Mouse (Mus musculus) hindbrain, postnatal 0 days (tissue): ENCODE measurements around the gene Uvrag. TPM values are rescaled to one million over a fixed set of nuclear protein-coding genes. Genes with fewer than 3 reads are reported as not detected.

Experiments
- ATAC-seq: fragments of 200-750 bp; cut with Nextera tagmentation; 2 replicates; pipeline ENCODE4 v1.8.0; 2017; ENCODE audit warnings: mild to moderate bottlenecking, moderate TSS enrichment, moderate library complexity
- DNase-seq: peaks from one replicate; pipeline ENCODE4 v3.0.0-alpha.2; 2015; ENCODE audit warnings: low spot score
- H3K27ac ChIP-seq: fragments of 300-500 bp; sonication (generic); 2 replicates; pipeline ENCODE4 v1.5.1; 2014; ENCODE audit warnings: mild to moderate bottlenecking
- H3K27me3 ChIP-seq: fragments of 300-500 bp; sonication (generic); 2 replicates; pipeline ENCODE4 v1.6.1; 2014; ENCODE audit warnings: low read length, mixed read lengths; ENCODE audit not compliant: insufficient read depth
- H3K36me3 ChIP-seq: fragments of 300-500 bp; sonication (generic); 2 replicates; pipeline ENCODE4 v1.6.1; 2014; ENCODE audit warnings: low read length, mixed read lengths; ENCODE audit not compliant: insufficient read depth
- H3K4me1 ChIP-seq: fragments of 300-500 bp; sonication (generic); 2 replicates; pipeline ENCODE4 v1.6.1; 2014; ENCODE audit warnings: antibody characterized with exemption, low read length, mixed read lengths; ENCODE audit not compliant: insufficient read depth
- H3K4me2 ChIP-seq: fragments of 300-500 bp; sonication (generic); 2 replicates; pipeline ENCODE4 v1.6.1; 2014; ENCODE audit warnings: low read depth, mild to moderate bottlenecking, low read length, moderate library complexity, mixed read lengths
- H3K4me3 ChIP-seq: fragments of 300-500 bp; sonication (generic); 2 replicates; pipeline ENCODE4 v1.5.1; 2014; ENCODE audit warnings: low read length
- H3K9ac ChIP-seq: fragments of 300-500 bp; sonication (generic); replicated peaks from 2 replicates; pipeline ENCODE4 v1.6.1; 2014; ENCODE audit warnings: mild to moderate bottlenecking, low read length, moderate library complexity, mixed read lengths
- H3K9me3 ChIP-seq: fragments of 300-500 bp; sonication (generic); 2 replicates; pipeline ENCODE4 v1.6.1; 2016; ENCODE audit warnings: low read length, mixed read lengths
- CTCF ChIP-seq: IDR thresholded peaks from 2 replicates; pipeline ENCODE4 v1.5.1; 2016; ENCODE audit warnings: antibody characterized with exemption, control low read depth, low read depth
- WGBS: fragments of 180-500 bp; shearing (Covaris S2); extraction: QIAGEN DNeasy Blood & Tissue Kit; methylation state at CpG from one replicate; pipeline ENCODE4 v1.1.7; 2014; 5-methylcytosine and 5-hydroxymethylcytosine counted together
- polyA plus RNA-seq: library from polyadenylated mRNA; unstranded; fragments of >200 nt; fragmentation: Nextera tagmentation; extraction: Ambion mirVana; gene quantifications from 2 replicates; pipeline ENCODE4 v1.2.1, GENCODE M21; 2015
- total RNA-seq: library from RNA; depleted of rRNA; stranded (reverse); fragments of >200 nt; gene quantifications from 2 replicates; pipeline ENCODE4 v1.2.3, GENCODE M21; 2014

Uvrag gene
- total and polyA plus RNA-seq, 2 experiments from 2014 or later: 16.5 to 36.7 TPM

DNA sequence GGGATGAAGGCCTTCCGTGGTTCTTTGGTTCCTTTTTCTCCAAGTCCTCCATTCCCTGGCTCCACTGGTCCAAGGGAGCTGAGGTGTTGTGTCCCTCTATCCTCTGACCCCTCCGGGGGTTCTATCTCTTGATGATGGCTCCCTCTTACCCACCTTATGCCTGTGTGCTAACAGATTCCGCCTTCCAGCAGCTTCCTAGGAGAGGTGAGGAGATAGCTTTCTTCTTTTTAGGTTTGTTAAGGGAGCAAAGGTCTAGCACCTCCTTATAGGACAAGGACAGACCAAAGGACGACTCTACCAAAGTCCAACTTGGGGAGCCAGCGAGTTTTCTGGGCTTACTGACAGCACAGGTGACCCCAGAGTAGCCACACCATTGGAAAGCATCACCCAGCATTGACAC is 181.7 kb downstream of the Uvrag start:
- no peak overlapping the region for H3K9ac ChIP-seq
- H3K9me3 ChIP-seq: no peaks in the 10 kb centered on the region
- ATAC-seq (no peak), DNase-seq (no peak)
- no peak for TF ChIP-seq CTCF
- no peak overlapping the region for H3K27ac ChIP-seq
- no peaks in the 10 kb centered on the region; the same call in 1 of the 2 replicates for H3K4me1 ChIP-seq
- H3K4me2 ChIP-seq: no peak overlapping the region
- no peaks in the 10 kb centered on the region for H3K36me3 ChIP-seq
- 90% methylated on average over 5 of the region's 5 CpGs for WGBS
- H3K27me3 ChIP-seq: no peaks in the 10 kb centered on the region
- H3K4me3 ChIP-seq: no peak overlapping the region

DNA sequence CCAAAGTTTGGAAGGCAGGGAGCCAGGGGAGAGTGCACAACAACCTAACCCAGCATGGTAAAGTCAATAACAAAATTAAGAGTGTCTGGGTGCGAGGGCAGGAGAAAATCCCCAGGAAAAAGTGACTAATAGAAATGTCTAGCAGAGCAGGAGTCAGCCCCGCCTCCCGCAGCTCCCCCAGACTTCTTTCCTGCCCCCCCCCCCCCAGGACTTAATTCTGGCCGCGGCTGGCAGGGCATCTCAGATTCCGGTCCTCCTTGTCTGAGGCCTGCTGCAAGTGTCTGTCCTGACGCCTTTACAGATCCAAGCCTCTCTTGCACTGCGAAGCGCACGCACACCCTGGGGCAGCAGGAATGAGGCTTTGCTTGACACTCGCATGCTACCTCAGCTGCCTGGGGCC is 182.8 kb downstream of the Uvrag start:
- Histone ChIP-seq H3K9ac (no peak overlapping the region), H3K27ac (no peak overlapping the region), H3K36me3 (no peaks in the 10 kb centered on the region), H3K9me3 (no peaks in the 10 kb centered on the region), H3K4me1 (no peaks in the 10 kb centered on the region; the same call in 1 of the 2 replicates), H3K27me3 (no peaks in the 10 kb centered on the region), H3K4me3 (no peak overlapping the region), H3K4me2 (no peak overlapping the region)
- no peak for TF ChIP-seq CTCF
- 40% methylated on average over 11 of the region's 11 CpGs for WGBS
- no peak for DNase-seq
- no peak for ATAC-seq

DNA sequence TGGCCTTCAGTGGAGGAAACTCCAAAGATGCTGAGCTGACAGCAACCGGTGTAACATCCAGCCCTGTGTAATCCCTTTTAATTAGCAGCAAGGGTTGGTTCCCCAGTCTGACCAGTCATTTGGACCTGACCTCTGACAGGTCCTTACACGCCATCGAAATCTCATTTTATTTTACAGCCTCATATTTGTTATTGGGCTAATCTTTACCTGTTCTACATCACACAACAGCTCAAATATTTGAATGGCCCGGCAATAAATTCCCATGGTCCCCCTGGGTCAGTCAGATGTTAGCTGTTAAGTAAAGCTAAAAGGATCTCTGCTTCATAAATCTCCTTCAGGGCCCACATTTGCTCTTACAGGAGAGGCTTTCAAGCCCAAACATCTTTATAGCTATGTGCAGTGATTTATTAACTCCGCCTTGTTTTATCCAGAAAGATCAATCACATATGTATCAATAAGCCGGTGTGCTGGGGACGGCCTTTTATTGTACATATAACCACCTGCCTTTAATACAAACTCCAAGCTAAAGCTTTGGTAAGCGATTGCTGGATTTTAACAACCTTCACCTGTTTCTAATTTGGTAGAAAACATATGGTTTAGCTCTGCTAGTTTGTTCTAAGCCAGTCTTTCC is 183.7 kb downstream of the Uvrag start:
- WGBS: 85% methylated on average over 8 of the region's 8 CpGs
- H3K27ac ChIP-seq: no peak overlapping the region
- no peaks in the 10 kb centered on the region for H3K36me3 ChIP-seq
- no peak for TF ChIP-seq CTCF
- ATAC-seq (no peak), DNase-seq (no peak)
- H3K27me3 ChIP-seq: no peaks in the 10 kb centered on the region
- no peak overlapping the region for H3K9ac ChIP-seq
- no peaks in the 10 kb centered on the region for H3K9me3 ChIP-seq
- no peak overlapping the region for H3K4me3 ChIP-seq
- H3K4me2 ChIP-seq: no peak overlapping the region
- no peaks in the 10 kb centered on the region for H3K4me1 ChIP-seq

DNA sequence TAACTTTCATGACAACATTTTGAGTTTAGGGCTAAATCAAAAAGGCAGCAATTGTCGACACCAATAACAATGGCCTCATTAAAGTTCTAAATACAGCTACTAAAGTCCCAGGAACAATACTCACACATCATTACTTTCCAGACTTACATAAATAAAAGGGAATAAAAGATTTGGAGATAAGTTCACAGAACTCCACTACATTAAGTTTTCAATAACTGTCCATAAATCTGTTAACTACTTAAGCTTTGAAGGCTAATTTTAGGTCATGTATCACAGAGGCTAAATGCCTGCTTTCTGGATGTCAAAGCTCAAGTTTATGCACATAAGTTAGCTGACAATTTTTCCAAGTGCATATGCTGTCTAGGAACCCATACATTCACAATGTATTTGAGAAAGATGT is 184.3 kb downstream of the Uvrag start:
- WGBS: 71% methylated on average over 1 of the region's 1 CpGs
- H3K4me3 ChIP-seq: no peak overlapping the region
- TF ChIP-seq CTCF: no peak
- no peaks in the 10 kb centered on the region for H3K27me3 ChIP-seq
- no peak overlapping the region for H3K9ac ChIP-seq
- no peaks in the 10 kb centered on the region for H3K4me1 ChIP-seq
- no peak for DNase-seq
- no peak overlapping the region for H3K4me2 ChIP-seq
- H3K9me3 ChIP-seq: no peaks in the 10 kb centered on the region
- no peak overlapping the region for H3K27ac ChIP-seq
- ATAC-seq: no peak
- no peaks in the 10 kb centered on the region for H3K36me3 ChIP-seq

DNA sequence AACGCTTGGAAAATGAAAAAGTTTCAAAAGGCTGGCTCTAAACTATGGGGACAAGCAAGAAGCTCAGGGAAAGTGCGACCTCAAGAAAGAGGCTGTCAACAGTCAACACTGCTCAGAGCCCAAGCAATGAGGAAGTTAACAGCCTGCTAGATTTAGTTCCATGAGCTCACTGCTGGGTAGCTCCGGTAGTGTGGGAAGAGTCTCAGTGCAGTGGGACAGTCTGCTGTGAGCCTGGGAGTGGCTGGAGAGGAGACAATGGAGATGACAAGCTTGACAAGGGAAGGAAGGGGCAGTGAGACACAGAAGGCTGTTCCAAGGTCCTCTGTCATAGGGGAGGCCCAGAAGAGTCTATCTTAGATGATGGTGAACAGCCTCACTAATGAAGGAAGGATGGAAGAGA is 187.3 kb downstream of the Uvrag start:
- DNase-seq (no peak), ATAC-seq (no peak)
- H3K36me3 ChIP-seq: no peaks in the 10 kb centered on the region
- no peak overlapping the region for H3K9ac ChIP-seq
- 70% methylated on average over 3 of the region's 3 CpGs for WGBS
- no peaks in the 10 kb centered on the region for H3K9me3 ChIP-seq
- H3K27ac ChIP-seq: no peak overlapping the region
- no peaks in the 10 kb centered on the region for H3K27me3 ChIP-seq
- H3K4me3 ChIP-seq: no peak overlapping the region
- no peaks in the 10 kb centered on the region for H3K4me1 ChIP-seq
- TF ChIP-seq CTCF: no peak
- no peak overlapping the region for H3K4me2 ChIP-seq

DNA sequence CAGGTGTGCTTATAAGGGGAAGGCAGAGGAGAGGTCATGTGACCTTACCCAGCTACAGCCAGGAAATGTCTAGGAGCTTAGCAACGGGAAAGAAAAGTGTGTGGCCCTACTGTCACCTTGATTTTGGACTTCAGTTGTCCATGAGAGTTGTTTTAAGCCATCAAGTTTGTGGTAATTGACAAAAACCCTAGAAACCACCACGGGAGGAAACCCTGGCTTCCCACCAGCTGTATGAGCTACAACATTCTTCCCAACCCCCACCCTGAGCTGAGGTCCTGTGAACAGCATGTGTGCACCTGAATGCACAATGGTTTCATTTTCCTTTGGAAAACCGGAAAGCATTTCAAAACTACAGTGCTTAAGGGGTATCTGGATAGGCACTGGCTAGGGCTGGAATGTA is 196.0 kb downstream of the Uvrag start:
- Histone ChIP-seq H3K27ac (no peak overlapping the region), H3K9me3 (no peaks in the 10 kb centered on the region), H3K27me3 (no peaks in the 10 kb centered on the region), H3K9ac (no peak overlapping the region), H3K36me3 (no peaks in the 10 kb centered on the region), H3K4me3 (no peak overlapping the region), H3K4me2 (no peak overlapping the region), H3K4me1 (no peaks in the 10 kb centered on the region)
- ATAC-seq (no peak), DNase-seq (no peak)
- no peak for TF ChIP-seq CTCF
- 76% methylated on average over 3 of the region's 3 CpGs for WGBS

DNA sequence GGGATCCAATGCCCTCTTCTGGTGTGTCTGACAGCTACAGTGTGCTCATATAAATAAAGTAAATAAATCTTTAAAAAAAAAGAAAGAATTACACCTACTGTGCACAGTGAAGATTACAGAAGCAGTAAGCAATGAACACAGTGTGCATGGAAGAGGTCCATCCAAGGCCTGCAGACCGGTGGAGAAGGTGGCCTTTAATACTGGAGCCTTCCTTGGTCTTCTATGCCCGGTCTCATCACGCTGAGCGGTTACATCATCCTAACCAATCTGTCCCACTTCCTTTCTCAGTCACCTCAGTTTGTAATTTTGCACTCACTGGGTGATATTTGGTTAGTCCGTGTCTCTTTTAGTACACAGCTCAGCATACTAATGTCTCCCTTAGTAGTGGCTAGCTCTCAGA is 197.3 kb downstream of the Uvrag start:
- 89% methylated on average over 5 of the region's 5 CpGs for WGBS
- ATAC-seq: no peak
- H3K27ac ChIP-seq: no peak overlapping the region
- no peaks in the 10 kb centered on the region for H3K4me1 ChIP-seq
- H3K9me3 ChIP-seq: no peaks in the 10 kb centered on the region
- TF ChIP-seq CTCF: no peak
- no peak for DNase-seq
- H3K36me3 ChIP-seq: no peaks in the 10 kb centered on the region
- H3K27me3 ChIP-seq: no peaks in the 10 kb centered on the region
- no peak overlapping the region for H3K4me3 ChIP-seq
- H3K4me2 ChIP-seq: no peak overlapping the region
- H3K9ac ChIP-seq: no peak overlapping the region
